Comparison of ENCODE assay signal across 29 mouse cellular contexts in genomic region chr3:47845613-47846012, GRCm38 (mm10).
DNase-seq lines count a peak whose midpoint lies in the region; ATAC-seq and TF ChIP-seq lines count a peak whose summit lies in the region.
"Had no signal": no experiment of that assay in that cellular context is flagged by ENCODE, and none has a peak within 500 bp of the region (broad histone marks: within the 10 kb centered on the region; RNA-seq: fewer than 3 reads in every experiment).

No protein-coding gene starts in this region.

- no peaks in the 10 kb centered on the region for H3K9me3 ChIP-seq in forebrain, embryonic 14.5 days (replicated peaks; ENCODE audit: control insufficient read depth, low read length)
- no peaks in the 10 kb centered on the region for H3K9me3 ChIP-seq in forebrain, embryonic 13.5 days (replicated peaks)
- H3K9me3 ChIP-seq: embryonic facial prominence, embryonic 13.5 days; hindbrain, embryonic 12.5 days; intestine, embryonic 15.5 days; liver, embryonic 12.5 days; neural tube, embryonic 15.5 days; stomach, embryonic 15.5 days had no signal

- H3K36me3 ChIP-seq in forebrain, embryonic 14.5 days (ENCODE audit: control insufficient read depth, insufficient read depth, low read length): no peaks in the 10 kb centered on the region
- H3K36me3 ChIP-seq in forebrain, embryonic 13.5 days (ENCODE audit: poor library complexity, severe bottlenecking): no peaks in the 10 kb centered on the region
- H3K36me3 ChIP-seq: embryonic facial prominence, embryonic 13.5 days; hindbrain, embryonic 12.5 days; intestine, embryonic 15.5 days; liver, embryonic 12.5 days; neural tube, embryonic 15.5 days; stomach, embryonic 15.5 days had no signal

- H3K27me3 ChIP-seq in forebrain, embryonic 14.5 days (replicated peaks; ENCODE audit: control insufficient read depth, insufficient read depth, low read length): no peaks in the 10 kb centered on the region
- H3K27me3 ChIP-seq in forebrain, embryonic 13.5 days: no peaks in the 10 kb centered on the region
- H3K27me3 ChIP-seq: embryonic facial prominence, embryonic 13.5 days; hindbrain, embryonic 12.5 days; intestine, embryonic 15.5 days; liver, embryonic 12.5 days; neural tube, embryonic 15.5 days; stomach, embryonic 15.5 days had no signal

- no peak overlapping the region for H3K9ac ChIP-seq in forebrain, embryonic 14.5 days (ENCODE audit: low read length)
- no peak overlapping the region for H3K9ac ChIP-seq in forebrain, embryonic 13.5 days
- H3K9ac ChIP-seq: embryonic facial prominence, embryonic 13.5 days; hindbrain, embryonic 12.5 days; intestine, embryonic 15.5 days; liver, embryonic 12.5 days; liver, postnatal 0 days; neural tube, embryonic 15.5 days; stomach, embryonic 15.5 days had no signal

- ATAC-seq in forebrain, embryonic 14.5 days: peak; percentile 42; the same call in 1 of the 2 replicates
- ATAC-seq in forebrain, embryonic 13.5 days: no peak; the same call in 1 of the 2 replicates
- ATAC-seq: hindbrain, postnatal 0 days; intestine, embryonic 15.5 days; liver, embryonic 12.5 days; liver, postnatal 0 days had no signal

- TF ChIP-seq CTCF in brain, embryonic 14.5 days (IDR thresholded peaks at IDR 0.05; ENCODE audit: borderline replicate concordance, extremely low read depth, insufficient read depth, insufficient read length): no peak

- no peak overlapping the region for H3K4me2 ChIP-seq in forebrain, embryonic 14.5 days (ENCODE audit: low read length)
- no peak overlapping the region for H3K4me2 ChIP-seq in forebrain, embryonic 13.5 days
- H3K4me2 ChIP-seq: embryonic facial prominence, embryonic 13.5 days; heart, embryonic 11.5 days; hindbrain, embryonic 12.5 days; intestine, embryonic 15.5 days; liver, embryonic 12.5 days; neural tube, embryonic 15.5 days; stomach, embryonic 15.5 days had no signal

- no peak for TF ChIP-seq POLR2A in brain, embryonic 14.5 days (IDR thresholded peaks at IDR 0.05; ENCODE audit: borderline replicate concordance, extremely low read depth, insufficient read depth, insufficient read length, poor library complexity, severe bottlenecking)

- peak; percentile 44 for DNase-seq in forebrain, embryonic 14.5 days (ENCODE audit: low spot score)
- DNase-seq in brain, adult 2 months (ENCODE audit: low read depth, low spot score): peak; percentile 44
- peak; percentile 73 for DNase-seq in brain, embryonic 14.5 days (ENCODE audit: low read depth)
- DNase-seq in cerebellum, postnatal 25 days: peak; percentile 19 to 48
- DNase-seq in lung, postnatal 4 days: no peak
- DNase-seq: adrenal gland, postnatal 25 days; B cell, adult 2 months; embryo, embryonic 11 days; gastrocnemius, postnatal 25 days; heart, adult 11 months; heart, postnatal 36 days; kidney, adult 2 months; kidney, postnatal 4 days; liver, postnatal 0 days; midbrain, embryonic 14.5 days; retina, postnatal 1 day; right cerebral cortex, postnatal 14 days had no signal

- H3K27ac ChIP-seq in forebrain, embryonic 14.5 days (ENCODE audit: low read depth, low read length): no peak overlapping the region
- no peak overlapping the region for H3K27ac ChIP-seq in forebrain, embryonic 13.5 days
- H3K27ac ChIP-seq: embryonic facial prominence, embryonic 13.5 days; hindbrain, embryonic 12.5 days; hindbrain, postnatal 0 days; intestine, embryonic 15.5 days; kidney, postnatal 0 days; liver, embryonic 12.5 days; macrophage; neural tube, embryonic 15.5 days; stomach, embryonic 15.5 days had no signal

- no peaks in the 10 kb centered on the region for H3K4me1 ChIP-seq in forebrain, embryonic 14.5 days (ENCODE audit: control insufficient read depth, insufficient read depth, low read length)
- no peaks in the 10 kb centered on the region for H3K4me1 ChIP-seq in forebrain, embryonic 13.5 days
- H3K4me1 ChIP-seq: embryonic facial prominence, embryonic 13.5 days; hindbrain, embryonic 12.5 days; intestine, embryonic 15.5 days; liver, embryonic 12.5 days; neural tube, embryonic 15.5 days; stomach, embryonic 15.5 days had no signal

- no peak overlapping the region for H3K4me3 ChIP-seq in forebrain, embryonic 14.5 days (ENCODE audit: low read depth, low read length)
- no peak overlapping the region for H3K4me3 ChIP-seq in forebrain, embryonic 13.5 days
- H3K4me3 ChIP-seq: embryonic facial prominence, embryonic 13.5 days; erythroblast, embryonic 14.5 days; hindbrain, embryonic 12.5 days; intestine, embryonic 15.5 days; liver, embryonic 12.5 days; neural tube, embryonic 15.5 days; stomach, embryonic 15.5 days had no signal

Comparison
In these comparisons a context has a peak if more than half of its experiments do, and no peak if none do; other contexts are left out.
1. DNase-seq: peak in forebrain, embryonic 14.5 days (single experiment), brain, adult 2 months (single experiment), brain, embryonic 14.5 days (single experiment) and cerebellum, postnatal 25 days (2 of 2); none in lung, postnatal 4 days (0 of 2).